Mouse (Mus musculus) thymus, postnatal 4 days (tissue): ENCODE measurements around the gene H2al1c.
"Not testable (repeated sequence)": the region's sequence is repeated elsewhere in the genome, so short reads cannot be mapped to it uniquely, and the experiment has no call there.

Source experiments
- DNase-seq: peaks from one replicate; pipeline ENCODE4 v3.0.0; 2021

H2al1c gene

DNA sequence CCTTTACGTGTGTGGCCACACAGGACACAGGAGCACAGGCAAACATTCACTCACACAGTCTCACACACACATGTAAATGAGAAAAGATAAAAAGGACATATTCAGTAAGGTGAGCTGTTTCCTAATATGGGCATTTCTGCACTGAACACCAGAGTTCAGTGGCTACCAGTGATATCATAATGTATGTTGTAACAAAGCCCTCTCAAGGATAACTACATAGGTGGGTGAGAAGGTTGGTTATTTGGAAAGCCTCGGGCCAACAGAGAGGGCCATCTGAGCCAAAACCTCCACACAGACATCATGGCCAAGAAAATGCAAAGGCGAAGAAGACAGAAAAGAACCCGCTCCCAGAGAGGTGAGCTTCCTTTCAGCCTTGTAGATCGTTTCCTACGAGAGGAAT, at the start of gene H2al1c:
H2al1c (plus strand) TSS at position 301 of the 400 bp plus-strand sequence.
- DNase-seq: not testable (repeated sequence)

DNA sequence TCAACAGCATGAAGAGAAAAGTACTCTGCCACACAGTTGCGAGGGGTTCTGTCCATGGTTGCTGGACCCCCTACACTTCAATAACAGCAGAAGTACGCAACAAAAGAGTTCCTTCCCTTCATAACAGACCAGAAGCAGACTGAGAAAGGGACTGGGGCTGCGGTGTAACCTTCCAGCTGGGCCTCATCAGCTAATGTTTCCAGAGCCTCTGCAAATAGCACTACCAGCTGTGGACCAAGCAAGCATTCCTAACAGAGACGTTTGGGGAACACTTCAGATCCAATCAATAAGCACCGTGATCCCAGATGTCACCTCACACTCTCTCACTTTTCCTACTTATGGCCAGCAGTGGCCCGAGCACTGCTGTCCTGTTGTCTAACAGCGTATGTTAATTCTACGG, 40.5 kb upstream of the H2al1c start:
- DNase-seq: no peak

DNA sequence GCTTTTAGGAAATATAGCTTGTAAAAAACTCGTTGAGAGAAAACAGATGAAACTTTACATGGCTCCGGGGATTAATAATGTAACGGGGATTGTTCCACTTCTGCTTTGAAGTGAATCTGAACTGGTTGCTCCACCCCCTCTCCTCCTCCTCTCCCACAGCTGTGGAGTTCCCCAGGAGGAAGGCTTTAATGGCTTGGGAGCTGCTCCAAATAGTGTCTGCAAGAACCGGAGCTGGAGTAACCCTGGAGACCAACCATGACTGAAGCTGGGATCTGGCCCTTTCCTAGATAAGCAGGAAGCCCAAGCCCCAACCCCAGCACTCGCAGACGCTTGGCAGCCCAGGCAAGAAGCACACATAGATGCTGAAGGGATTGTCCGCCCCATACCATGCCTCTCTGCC, 37.7 kb upstream of the H2al1c start:
- no peak for DNase-seq

DNA sequence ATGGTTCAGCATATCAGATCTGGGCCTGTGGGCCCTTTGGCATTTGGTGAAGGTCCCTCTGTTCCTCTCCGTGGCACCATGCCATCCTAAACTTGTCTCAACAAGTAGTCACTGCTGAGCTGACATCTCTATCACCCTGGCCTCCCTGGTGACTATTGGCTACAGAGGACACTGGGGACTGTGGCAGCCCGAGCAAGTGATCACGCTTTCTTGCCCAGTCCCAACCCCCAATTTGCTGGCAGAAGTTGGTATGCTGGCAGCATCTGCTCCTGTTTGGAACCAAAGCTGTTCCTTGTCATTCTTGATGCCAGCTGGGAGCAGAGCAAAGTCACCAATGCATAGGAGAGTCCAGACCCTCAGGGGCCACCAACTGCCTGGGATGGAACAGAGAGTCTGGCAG, 36.4 kb upstream of the H2al1c start:
- DNase-seq: no peak

DNA sequence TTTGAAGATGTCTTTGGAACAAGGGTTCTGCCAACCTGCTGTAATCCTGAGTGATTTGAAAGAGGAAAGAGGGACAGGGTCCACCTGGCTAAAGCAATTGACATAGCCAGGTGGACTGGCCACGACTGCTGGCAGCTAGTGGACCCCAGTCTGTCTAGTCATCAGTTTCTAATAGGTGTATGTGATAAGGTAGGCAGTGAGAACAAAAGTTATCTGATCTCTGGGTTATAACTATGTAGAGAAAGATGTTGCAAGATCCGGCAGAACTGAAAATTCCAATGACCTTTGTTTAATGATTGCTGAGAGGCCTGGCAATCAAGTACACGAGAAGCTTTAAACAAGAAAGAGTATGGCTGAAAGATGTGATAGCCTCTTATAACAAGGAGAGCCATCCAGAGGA, 32.3 kb upstream of the H2al1c start:
- DNase-seq: no peak

DNA sequence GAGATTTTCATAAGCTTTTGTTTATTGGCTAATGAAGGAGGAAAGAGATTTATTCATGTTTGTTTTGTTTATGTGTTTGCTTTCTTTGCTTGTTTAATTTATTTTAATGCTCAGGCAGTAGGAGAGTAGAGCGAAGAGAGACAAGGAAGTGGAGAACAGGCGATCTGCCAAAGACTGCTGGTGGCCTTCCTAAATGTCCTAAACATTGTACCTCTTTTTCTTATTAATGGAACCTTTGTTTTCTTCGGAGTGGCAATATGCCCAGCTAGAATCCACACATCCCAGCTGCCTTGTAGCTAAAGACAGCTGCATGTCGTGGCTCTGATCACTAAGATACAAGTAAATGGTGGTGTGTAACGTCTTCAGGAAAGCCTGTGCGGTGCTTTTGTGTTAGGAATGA, 28.4 kb upstream of the H2al1c start:
- DNase-seq: no peak

DNA sequence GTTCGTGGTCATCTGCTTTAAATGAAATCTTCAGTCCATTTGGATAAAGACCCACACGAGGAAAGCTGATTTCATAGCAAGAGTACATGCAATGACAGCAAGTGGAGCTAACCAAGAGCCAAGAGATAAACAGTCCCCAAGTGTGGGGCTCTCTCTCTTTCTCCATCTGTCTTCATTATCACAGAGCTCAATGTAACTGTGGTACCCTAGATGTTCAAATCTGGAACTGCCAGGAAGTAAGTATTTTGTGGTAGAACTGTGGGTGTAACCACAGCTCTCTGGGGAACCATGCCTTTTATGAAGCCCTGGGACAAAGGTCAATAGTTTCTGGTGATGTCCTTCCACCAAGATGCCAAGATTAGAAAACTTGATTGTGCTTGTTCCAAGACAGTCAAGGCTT, 24.7 kb upstream of the H2al1c start:
- no peak for DNase-seq

DNA sequence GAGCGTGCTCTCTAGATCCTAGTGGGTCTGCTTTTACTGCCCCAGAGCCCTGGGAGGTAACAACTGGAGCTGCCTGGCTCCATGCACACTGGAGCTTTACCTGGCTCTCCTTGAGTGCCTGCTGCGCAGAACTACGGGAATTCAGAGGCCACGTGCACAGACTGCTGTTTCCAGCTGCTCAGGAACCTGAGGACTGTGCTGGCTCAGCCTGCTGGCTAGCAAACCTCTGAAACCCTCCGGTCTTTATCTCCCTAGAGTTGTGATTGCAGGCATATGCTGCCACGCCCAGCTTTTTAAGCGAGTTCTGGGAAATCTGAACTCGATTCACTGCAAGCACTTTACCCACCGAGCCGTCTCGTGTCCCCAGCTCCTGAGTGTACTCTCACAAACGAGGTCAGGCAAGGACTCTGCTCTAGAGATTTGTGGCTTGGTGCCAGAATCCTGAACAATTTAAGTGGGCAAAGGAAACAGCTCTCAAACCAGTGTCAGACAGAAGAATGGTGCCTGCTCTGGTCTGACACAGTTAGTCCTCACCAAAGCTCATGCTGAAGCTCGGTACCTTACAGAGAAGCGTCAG, 17.1 kb upstream of the H2al1c start:
- no peak for DNase-seq

DNA sequence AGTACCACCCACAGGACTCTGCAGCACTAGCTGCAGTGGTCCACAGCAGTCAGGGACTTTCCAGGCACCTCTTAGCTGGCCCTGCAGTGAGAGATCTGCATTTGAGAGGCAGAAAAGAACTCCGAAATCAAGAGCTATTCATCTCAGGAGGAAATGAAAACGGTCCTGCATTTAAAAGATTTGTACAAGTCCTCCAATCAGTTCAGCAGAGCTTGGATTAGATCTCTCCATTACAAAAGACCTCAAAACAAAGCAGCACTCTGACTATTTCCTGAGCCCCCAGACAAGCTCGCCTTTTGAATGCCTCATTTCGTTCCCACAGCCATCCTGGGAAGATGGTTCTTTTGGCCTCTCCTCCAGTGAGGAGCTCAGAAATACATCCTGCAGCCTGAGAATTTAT, 16.2 kb upstream of the H2al1c start:
- no peak for DNase-seq

DNA sequence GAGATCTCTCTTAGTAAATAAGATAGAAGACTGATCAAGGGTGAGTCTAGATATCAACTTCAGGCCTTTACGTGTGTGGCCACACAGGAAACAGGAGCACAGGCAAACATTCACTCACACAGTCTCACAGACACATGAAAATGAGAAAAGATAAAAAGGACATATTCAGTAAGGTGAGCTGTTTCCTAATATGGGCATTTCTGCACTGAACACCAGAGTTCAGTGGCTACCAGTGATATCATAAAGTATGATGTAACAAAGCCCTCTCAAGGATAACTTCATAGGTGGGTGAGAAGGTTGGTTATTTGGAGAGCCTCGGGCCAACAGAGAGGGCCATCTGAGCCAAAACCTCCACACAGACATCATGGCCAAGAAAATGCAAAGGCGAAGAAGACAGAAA, 6.5 kb upstream of the H2al1c start, which contains the start of gene H2al1a:
H2al1a (plus strand) TSS at position 301 of the 400 bp plus-strand sequence.
- not testable (repeated sequence) for DNase-seq

DNA sequence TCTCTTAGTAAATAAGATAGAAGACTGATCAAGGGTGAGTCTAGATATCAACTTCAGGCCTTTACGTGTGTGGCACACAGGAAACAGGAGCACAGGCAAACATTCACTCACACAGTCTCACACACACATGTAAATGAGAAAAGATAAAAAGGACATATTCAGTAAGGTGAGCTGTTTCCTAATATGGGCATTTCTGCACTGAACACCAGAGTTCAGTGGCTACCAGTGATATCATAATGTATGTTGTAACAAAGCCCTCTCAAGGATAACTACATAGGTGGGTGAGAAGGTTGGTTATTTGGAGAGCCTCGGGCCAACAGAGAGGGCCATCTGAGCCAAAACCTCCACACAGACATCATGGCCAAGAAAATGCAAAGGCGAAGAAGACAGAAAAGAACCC, 3.3 kb upstream of the H2al1c start, which contains the start of gene H2al1b:
H2al1b (plus strand) TSS at position 301 of the 400 bp plus-strand sequence.
- not testable (repeated sequence) for DNase-seq

DNA sequence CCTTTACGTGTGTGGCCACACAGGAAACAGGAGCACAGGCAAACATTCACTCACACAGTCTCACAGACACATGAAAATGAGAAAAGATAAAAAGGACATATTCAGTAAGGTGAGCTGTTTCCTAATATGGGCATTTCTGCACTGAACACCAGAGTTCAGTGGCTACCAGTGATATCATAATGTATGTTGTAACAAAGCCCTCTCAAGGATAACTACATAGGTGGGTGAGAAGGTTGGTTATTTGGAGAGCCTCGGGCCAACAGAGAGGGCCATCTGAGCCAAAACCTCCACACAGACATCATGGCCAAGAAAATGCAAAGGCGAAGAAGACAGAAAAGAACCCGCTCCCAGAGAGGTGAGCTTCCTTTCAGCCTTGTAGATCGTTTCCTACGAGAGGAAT, 3.1 kb downstream of the H2al1c start, which contains the start of gene H2al1d:
H2al1d (plus strand) TSS at position 301 of the 400 bp plus-strand sequence.
- not testable (repeated sequence) for DNase-seq

DNA sequence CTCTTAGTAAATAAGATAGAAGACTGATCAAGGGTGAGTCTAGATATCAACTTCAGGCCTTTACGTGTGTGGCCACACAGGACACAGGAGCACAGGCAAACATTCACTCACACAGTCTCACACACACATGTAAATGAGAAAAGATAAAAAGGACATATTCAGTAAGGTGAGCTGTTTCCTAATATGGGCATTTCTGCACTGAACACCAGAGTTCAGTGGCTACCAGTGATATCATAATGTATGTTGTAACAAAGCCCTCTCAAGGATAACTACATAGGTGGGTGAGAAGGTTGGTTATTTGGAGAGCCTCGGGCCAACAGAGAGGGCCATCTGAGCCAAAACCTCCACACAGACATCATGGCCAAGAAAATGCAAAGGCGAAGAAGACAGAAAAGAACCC, 6.2 kb downstream of the H2al1c start, which contains the start of gene H2al1e:
H2al1e (plus strand) TSS at position 301 of the 400 bp plus-strand sequence.
- not testable (repeated sequence) for DNase-seq

DNA sequence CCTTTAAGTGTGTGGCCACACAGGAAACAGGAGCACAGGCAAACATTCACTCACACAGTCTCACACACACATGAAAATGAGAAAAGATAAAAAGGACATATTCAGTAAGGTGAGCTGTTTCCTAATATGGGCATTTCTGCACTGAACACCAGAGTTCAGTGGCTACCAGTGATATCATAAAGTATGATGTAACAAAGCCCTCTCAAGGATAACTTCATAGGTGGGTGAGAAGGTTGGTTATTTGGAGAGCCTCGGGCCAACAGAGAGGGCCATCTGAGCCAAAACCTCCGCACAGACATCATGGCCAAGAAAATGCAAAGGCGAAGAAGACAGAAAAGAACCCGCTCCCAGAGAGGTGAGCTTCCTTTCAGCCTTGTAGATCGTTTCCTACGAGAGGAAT, 9.4 kb downstream of the H2al1c start, which contains the start of gene H2al1f:
H2al1f (plus strand) TSS at position 301 of the 400 bp plus-strand sequence.
- not testable (repeated sequence) for DNase-seq

DNA sequence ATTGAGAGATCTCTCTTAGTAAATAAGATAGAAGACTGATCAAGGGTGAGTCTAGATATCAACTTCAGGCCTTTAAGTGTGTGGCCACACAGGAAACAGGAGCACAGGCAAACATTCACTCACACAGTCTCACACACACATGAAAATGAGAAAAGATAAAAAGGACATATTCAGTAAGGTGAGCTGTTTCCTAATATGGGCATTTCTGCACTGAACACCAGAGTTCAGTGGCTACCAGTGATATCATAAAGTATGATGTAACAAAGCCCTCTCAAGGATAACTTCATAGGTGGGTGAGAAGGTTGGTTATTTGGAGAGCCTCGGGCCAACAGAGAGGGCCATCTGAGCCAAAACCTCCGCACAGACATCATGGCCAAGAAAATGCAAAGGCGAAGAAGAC, 12.5 kb downstream of the H2al1c start, which contains the start of gene H2al1g:
H2al1g (plus strand) TSS at position 301 of the 400 bp plus-strand sequence.
- DNase-seq: not testable (repeated sequence)

DNA sequence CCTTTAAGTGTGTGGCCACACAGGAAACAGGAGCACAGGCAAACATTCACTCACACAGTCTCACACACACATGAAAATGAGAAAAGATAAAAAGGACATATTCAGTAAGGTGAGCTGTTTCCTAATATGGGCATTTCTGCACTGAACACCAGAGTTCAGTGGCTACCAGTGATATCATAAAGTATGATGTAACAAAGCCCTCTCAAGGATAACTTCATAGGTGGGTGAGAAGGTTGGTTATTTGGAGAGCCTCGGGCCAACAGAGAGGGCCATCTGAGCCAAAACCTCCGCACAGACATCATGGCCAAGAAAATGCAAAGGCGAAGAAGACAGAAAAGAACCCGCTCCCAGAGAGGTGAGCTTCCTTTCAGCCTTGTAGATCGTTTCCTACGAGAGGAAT, 15.7 kb downstream of the H2al1c start, which contains the start of gene H2al1h:
H2al1h (plus strand) TSS at position 301 of the 400 bp plus-strand sequence.
- DNase-seq: not testable (repeated sequence)

DNA sequence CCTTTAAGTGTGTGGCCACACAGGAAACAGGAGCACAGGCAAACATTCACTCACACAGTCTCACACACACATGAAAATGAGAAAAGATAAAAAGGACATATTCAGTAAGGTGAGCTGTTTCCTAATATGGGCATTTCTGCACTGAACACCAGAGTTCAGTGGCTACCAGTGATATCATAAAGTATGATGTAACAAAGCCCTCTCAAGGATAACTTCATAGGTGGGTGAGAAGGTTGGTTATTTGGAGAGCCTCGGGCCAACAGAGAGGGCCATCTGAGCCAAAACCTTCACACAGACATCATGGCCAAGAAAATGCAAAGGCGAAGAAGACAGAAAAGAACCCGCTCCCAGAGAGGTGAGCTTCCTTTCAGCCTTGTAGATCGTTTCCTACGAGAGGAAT, 18.9 kb downstream of the H2al1c start, which contains the start of gene H2al1i:
H2al1i (plus strand) TSS at position 301 of the 400 bp plus-strand sequence.
- DNase-seq: not testable (repeated sequence)

DNA sequence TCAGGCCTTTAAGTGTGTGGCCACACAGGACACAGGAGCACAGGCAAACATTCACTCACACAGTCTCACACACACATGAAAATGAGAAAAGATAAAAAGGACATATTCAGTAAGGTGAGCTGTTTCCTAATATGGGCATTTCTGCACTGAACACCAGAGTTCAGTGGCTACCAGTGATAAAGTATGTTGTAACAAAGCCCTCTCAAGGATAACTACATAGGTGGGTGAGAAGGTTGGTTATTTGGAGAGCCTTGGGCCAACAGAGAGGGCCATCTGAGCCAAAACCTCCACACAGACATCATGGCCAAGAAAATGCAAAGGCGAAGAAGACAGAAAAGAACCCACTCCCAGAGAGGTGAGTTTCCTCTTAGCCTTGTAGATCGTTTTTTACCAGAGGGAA, 22.1 kb downstream of the H2al1c start, which contains the start of gene H2al1j:
H2al1j (plus strand) TSS at position 301 of the 400 bp plus-strand sequence.
- not testable (repeated sequence) for DNase-seq

DNA sequence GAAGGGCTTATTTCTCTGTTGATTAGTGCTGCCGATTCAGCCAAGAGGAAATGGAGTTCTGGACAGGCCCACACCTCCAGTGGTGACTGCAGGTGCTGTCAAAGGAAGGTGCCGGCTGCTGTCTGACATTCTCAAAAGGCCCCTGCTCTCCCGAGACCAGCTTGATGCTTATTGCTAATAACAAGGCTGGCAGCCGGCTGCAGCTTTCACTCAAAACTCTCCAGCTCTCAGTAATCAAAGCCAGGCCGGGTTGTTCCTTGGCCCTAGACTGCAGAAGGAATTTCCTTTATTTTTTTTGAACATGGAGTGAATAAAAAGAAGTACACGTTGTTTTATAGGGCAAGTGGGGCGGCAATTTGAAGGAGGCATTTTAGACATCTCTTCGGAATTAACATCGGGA, 40.3 kb downstream of the H2al1c start:
- DNase-seq: no peak

DNA sequence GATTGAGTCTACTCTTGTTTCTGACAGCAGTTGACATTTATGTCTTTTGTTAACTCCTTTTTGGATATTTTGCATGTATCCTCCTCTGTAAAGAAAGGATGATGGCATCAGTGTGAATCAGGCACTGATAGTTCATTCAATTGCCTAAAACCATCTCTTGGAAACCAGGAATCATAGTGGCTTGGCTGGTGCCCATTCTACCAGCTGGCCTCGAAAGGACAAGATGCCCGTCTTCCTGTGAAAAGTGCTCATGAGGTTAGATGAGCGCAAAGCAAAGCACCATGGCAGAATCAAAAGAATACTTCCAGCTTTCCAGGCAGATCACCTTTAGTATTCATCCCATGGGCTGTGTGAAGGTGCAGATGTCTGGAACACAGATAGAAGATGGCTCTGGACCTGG, 41.3 kb downstream of the H2al1c start:
- no peak for DNase-seq
